Mouse (Mus musculus) stomach, postnatal 0 days (tissue): ENCODE measurements around the gene Vmn2r20. TPM values are rescaled to one million over a fixed set of nuclear protein-coding genes. Genes with fewer than 3 reads are reported as not detected.

Source experiments
- ATAC-seq: fragments of 200-750 bp; cut with Nextera tagmentation; 2 replicates; pipeline ENCODE4 v1.8.0; 2017; ENCODE audit not compliant: low FRiP score, low TSS enrichment
- DNase-seq: peaks from one replicate; pipeline ENCODE4 v3.0.0-alpha.2; 2016; ENCODE audit warnings: low spot score
- H3K27ac ChIP-seq: fragments of 300-500 bp; sonication (generic); replicated peaks from 2 replicates; pipeline ENCODE4 v1.5.1; 2014; ENCODE audit warnings: mild to moderate bottlenecking, control low read depth
- H3K27me3 ChIP-seq: fragments of 300-500 bp; sonication (generic); 2 replicates; pipeline ENCODE4 v1.6.1; 2014; ENCODE audit warnings: low read length; ENCODE audit not compliant: control insufficient read depth, insufficient read depth
- H3K36me3 ChIP-seq: fragments of 300-500 bp; sonication (generic); 2 replicates; pipeline ENCODE4 v1.6.1; 2014; ENCODE audit warnings: low read length, mixed read lengths; ENCODE audit not compliant: control insufficient read depth, insufficient read depth
- H3K4me1 ChIP-seq: fragments of 300-500 bp; sonication (generic); replicated peaks from 2 replicates; pipeline ENCODE4 v1.6.1; 2014; ENCODE audit warnings: antibody characterized with exemption; ENCODE audit not compliant: control insufficient read depth, insufficient read depth
- H3K4me2 ChIP-seq: fragments of 300-500 bp; sonication (generic); replicated peaks from 2 replicates; pipeline ENCODE4 v1.6.1; 2014; ENCODE audit warnings: low read depth, mild to moderate bottlenecking, control low read depth, moderate library complexity
- H3K4me3 ChIP-seq: fragments of 300-500 bp; sonication (generic); 2 replicates; pipeline ENCODE4 v1.5.1; 2014; ENCODE audit warnings: low read depth, low read length, control low read depth
- H3K9ac ChIP-seq: fragments of 300-500 bp; sonication (generic); 2 replicates; pipeline ENCODE4 v1.6.1; 2014; ENCODE audit warnings: mild to moderate bottlenecking, low read length, control low read depth, mixed read lengths
- H3K9me3 ChIP-seq: fragments of 300-500 bp; sonication (generic); 2 replicates; pipeline ENCODE4 v1.6.1; 2016; ENCODE audit warnings: low read length; ENCODE audit not compliant: control insufficient read depth
- CTCF ChIP-seq: IDR thresholded peaks from 2 replicates; pipeline ENCODE4 v1.5.1; 2016; ENCODE audit warnings: antibody characterized with exemption, low read depth, mild to moderate bottlenecking, moderate library complexity
- WGBS: fragments of 180-500 bp; shearing (Covaris S2); extraction: QIAGEN DNeasy Blood & Tissue Kit; methylation state at CpG from one replicate; pipeline ENCODE4 v1.1.7; 2014; 5-methylcytosine and 5-hydroxymethylcytosine counted together
- polyA plus RNA-seq: library from polyadenylated mRNA; unstranded; fragments of >200 nt; fragmentation: Nextera tagmentation; extraction: Ambion mirVana; gene quantifications from 2 replicates; pipeline ENCODE4 v1.2.1, GENCODE M21; 2015

Gene Vmn2r20
- polyA plus RNA-seq, 1 experiment from 2014 or later, result not detected

GRCm38 (mm10) chr6:123332503-123332902 is 85.4 kb downstream of the Vmn2r20 start:
- Histone ChIP-seq H3K4me3 (no peak overlapping the region), H3K9ac (no peak overlapping the region), H3K9me3 (no peaks in the 10 kb centered on the region), H3K4me2 (no peak overlapping the region), H3K36me3 (no peaks in the 10 kb centered on the region), H3K27ac (no peak overlapping the region), H3K4me1 (no peaks in the 10 kb centered on the region), H3K27me3 (no peaks in the 10 kb centered on the region)
- ATAC-seq, result no peak
- no peak for DNase-seq
- TF ChIP-seq CTCF, result no peak
- 40% methylated on average over 2 of the region's 2 CpGs for WGBS

Other genes starting within 250 kb of the Vmn2r20 start
- gene Clec4b2, start 245.2 kb downstream of the Vmn2r20 start, polyA plus RNA-seq, result not detected in 2 replicates
- gene Clec4n, start 188.3 kb downstream of the Vmn2r20 start, polyA plus RNA-seq, result 6.1 and 6.4 TPM in 2 replicates
- gene Clec4d, start 156.0 kb downstream of the Vmn2r20 start, polyA plus RNA-seq, result 0.11 TPM in 2 replicates
- gene Clec4e, start 128.2 kb downstream of the Vmn2r20 start, polyA plus RNA-seq, result not detected in 2 replicates
- not detected in 2 replicates for gene Vmn2r19, start 109.8 kb downstream of the Vmn2r20 start, polyA plus RNA-seq
- gene Vmn2r21, start 115.3 kb upstream of the Vmn2r20 start, polyA plus RNA-seq, result not detected in 2 replicates
- gene Vmn2r22, start 232.6 kb upstream of the Vmn2r20 start, polyA plus RNA-seq, result 0.01 TPM in 1 of 2 replicates, not detected in the other